Mouse (Mus musculus) cerebellum, adult 9-10 months (tissue): ENCODE data around the gene Sco2.

Experiments
- DNase-seq: peaks from one replicate; pipeline ENCODE4 v3.0.0; 2022

The Sco2 gene

DNA sequence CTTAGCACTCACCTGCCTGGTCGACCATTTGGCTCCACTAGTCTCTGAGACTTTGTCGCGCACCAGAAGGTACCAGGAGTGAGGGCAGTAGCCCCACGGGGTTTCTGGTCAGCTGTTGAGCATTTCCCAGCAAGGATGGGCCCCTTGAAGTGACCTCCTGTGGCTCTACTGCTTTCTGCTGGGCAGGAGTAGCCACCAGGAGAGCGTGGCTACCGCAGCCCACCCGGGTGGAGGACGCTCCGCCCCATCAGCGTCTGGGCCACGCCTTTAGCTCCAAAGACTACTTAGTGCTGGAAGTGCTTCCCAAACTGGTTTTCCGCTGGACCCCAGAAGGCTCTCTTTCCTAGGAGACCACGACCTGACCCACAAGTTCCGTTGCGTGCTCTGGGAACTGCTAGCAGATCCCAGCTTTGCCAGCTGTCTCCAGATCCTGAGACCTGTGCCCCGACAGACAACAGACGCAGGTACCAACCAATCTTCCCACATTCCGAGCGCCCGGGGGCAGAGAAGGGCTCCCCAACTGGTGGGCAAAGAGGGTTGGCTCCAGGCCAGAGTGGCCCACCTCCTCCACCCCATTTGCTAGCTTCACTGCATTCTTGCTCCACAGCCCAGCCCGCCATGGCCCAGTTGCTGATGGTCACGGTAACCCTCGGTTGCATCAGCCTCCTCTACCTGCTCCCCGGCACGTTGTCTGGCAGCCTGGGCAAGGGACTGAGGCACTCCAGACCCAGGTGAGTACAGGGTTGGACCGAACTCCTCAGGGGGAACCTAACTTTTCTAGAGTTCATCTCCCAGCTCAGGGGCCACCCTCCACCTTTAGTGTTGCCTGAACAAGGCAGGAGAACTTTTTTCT, 50.8 kb downstream of the Sco2 start, which contains the start of gene Adm2:
Adm2 (plus strand) TSS at position 51 of the 853 bp plus-strand sequence.
- no peak for DNase-seq
